Mouse (Mus musculus): ENCODE data around the gene Idi2.
"Not testable (repeated sequence)": the region's sequence is repeated elsewhere in the genome, so short reads cannot be mapped to it uniquely, and the experiment has no call there.

DNA sequence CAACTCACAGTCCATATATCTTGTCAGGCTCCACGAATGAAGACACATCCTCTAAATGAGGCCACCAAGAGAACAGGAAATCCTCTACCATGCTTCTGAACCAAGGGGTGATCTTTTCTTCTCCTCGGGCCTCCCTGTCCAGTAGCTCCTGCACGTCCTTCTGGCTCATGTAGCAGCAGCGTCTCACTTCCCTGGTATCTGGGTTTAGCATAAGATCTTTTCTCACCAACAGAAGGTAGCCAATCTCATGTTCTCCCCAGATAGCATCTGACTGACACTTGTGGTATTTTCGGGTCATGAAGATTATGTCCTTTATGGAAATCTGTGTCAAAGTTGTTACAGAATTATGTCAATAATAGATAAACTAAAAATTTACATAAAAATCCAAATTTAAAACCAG lies 11.0 kb upstream of the Idi2 start:
- TF ChIP-seq CTCF, EP300 (IDR thresholded peaks at IDR 0.05; ENCODE audit: low read depth): not testable (repeated sequence)
